Mouse (Mus musculus) adrenal gland (tissue): ENCODE data around the gene Dglucy.

Experiments
- intact Hi-C: fragments of 180-260 bp; cut with DNase I; formaldehyde crosslinking; loops from one replicate; pipeline ENCODE4 v1.15.1; 2025

Gene Dglucy

GRCm38 (mm10) chr12:100839079-100839600 is 60.3 kb downstream of the Dglucy start:
- intact Hi-C loops = loop anchor here (5.0 kb wide), 2 partner anchors 62 to 232 kb away; partner anchors contain the start of gene Dglucy

- intact Hi-C loops = loop anchor here (5.0 kb wide), 3 partner anchors 63 to 233 kb away; partner anchors contain the start of gene Dglucy
Observed at GRCm38 (mm10) chr12:100839926-100840325, 61.1 kb downstream of the Dglucy start.

GRCm38 (mm10) chr12:100841211-100841792 is 62.4 kb downstream of the Dglucy start:
- intact Hi-C loops = loop anchor here (1.0 to 5.0 kb wide), 3 partner anchors 119 to 263 kb away; no protein-coding TSS in a partner anchor

- intact Hi-C loops = loop anchor here (5.0 kb wide), 1 partner anchor 121 kb away; no protein-coding TSS in a partner anchor
Observed at GRCm38 (mm10) chr12:100843171-100843570, 64.3 kb downstream of the Dglucy start.

GRCm38 (mm10) chr12:100844546-100844945 is 65.7 kb downstream of the Dglucy start:
- intact Hi-C loops = loop anchor here (5.0 kb wide), 1 partner anchor 122 kb away; no protein-coding TSS in a partner anchor

- intact Hi-C loops = no loop called here
Observed at GRCm38 (mm10) chr12:100845829-100846228, 67.0 kb downstream of the Dglucy start.

GRCm38 (mm10) chr12:100846566-100846965 is 67.7 kb downstream of the Dglucy start:
- intact Hi-C loops = no loop called here

GRCm38 (mm10) chr12:100847437-100848080 is 68.7 kb downstream of the Dglucy start:
- intact Hi-C loops = no loop called here

- intact Hi-C loops = loop anchor here (1.0 kb wide), 1 partner anchor 77 kb away; no protein-coding TSS in a partner anchor
Observed at GRCm38 (mm10) chr12:100849421-100850138, 70.7 kb downstream of the Dglucy start.

- intact Hi-C loops = no loop called here
Observed at GRCm38 (mm10) chr12:100852370-100852769, 73.5 kb downstream of the Dglucy start.

GRCm38 (mm10) chr12:100856337-100856736 is 77.5 kb downstream of the Dglucy start:
- intact Hi-C loops = no loop called here

GRCm38 (mm10) chr12:100857791-100858190 is 78.9 kb downstream of the Dglucy start:
- intact Hi-C loops = no loop called here

GRCm38 (mm10) chr12:100862272-100862671 is 83.4 kb downstream of the Dglucy start:
- intact Hi-C loops = no loop called here

- intact Hi-C loops = no loop called here
Observed at GRCm38 (mm10) chr12:100862856-100863446, 84.1 kb downstream of the Dglucy start.

- intact Hi-C loops = no loop called here
Observed at GRCm38 (mm10) chr12:100865072-100865471, 86.2 kb downstream of the Dglucy start.

- intact Hi-C loops = no loop called here
Observed at GRCm38 (mm10) chr12:100865509-100866078, 86.7 kb downstream of the Dglucy start.

- intact Hi-C loops = no loop called here
Observed at GRCm38 (mm10) chr12:100867097-100867496, 88.2 kb downstream of the Dglucy start.

GRCm38 (mm10) chr12:100868049-100868622 is 89.3 kb downstream of the Dglucy start:
- intact Hi-C loops = no loop called here

GRCm38 (mm10) chr12:100871234-100871633 is 92.4 kb downstream of the Dglucy start:
- intact Hi-C loops = no loop called here

- intact Hi-C loops = no loop called here
Observed at GRCm38 (mm10) chr12:100871841-100872240, 93.0 kb downstream of the Dglucy start.

GRCm38 (mm10) chr12:100873612-100874011 is 94.8 kb downstream of the Dglucy start:
- intact Hi-C loops = no loop called here
